Mouse (Mus musculus): ENCODE results near the gene Lrrfip1. TPM values are rescaled to one million over a fixed set of nuclear protein-coding genes. Genes with fewer than 3 reads are reported as not detected.

The Lrrfip1 gene
- polyA plus RNA-seq, 1 experiment from 2014 or later = 26.5 TPM

DNA sequence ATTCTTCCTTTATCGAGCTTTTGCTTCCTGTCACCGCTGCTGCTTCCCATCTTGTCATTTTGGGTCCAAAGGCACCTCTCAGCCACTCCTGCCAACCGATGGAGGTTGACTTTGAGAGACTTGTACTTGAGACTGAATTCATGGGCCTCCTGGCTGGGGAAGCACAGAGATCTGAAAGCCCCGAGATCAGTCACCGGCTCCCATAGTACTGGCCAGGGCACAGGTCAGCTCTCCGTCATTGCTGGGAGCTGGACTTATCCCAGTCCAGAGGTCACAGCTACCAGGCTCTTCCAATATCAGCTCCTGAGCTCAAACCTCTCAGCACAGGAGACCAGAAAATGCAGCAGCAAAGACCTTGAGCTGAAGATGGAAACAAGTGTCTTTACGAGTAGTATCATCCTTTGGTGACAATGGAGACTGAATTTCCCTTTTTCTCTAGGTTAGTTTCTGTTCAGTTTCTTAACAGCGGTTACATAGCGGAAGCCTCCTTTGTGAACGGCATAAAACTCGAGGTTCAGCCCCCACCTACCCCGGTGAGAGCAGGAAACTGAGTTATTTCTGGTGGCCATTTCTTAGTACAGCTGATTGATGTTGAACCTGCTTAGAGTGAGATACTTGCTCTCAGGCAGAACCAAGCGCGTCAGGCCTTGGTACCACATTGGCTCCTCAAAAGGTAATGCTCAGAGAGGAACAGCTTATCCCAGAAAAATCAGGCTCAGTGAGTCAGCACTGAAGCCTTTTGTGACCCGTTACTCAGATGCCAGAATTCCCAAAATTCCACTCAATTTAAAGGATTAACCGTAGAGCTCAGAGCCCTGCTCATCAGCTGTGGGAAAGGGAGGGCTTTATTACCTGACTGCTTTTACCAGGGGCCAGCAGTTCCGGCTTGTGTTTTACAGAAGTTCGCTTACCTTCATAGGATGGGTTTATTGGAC is 59.0 kb downstream of the Lrrfip1 start:
- Histone ChIP-seq H3K27ac (ENCODE audit: low read depth, low read length) (peak overlapping the region; percentile 81), H3K4me1 (replicated peaks; ENCODE audit: control insufficient read depth, insufficient read depth, low read length) (peaks cover 67% of the 10 kb centered on the region), H3K9ac (ENCODE audit: low read depth, low read length) (no peak overlapping the region), H3K27me3 (replicated peaks; ENCODE audit: control insufficient read depth, insufficient read depth, low read length) (no peaks in the 10 kb centered on the region), H3K4me3 (ENCODE audit: low read depth, low read length) (peak overlapping the region; percentile 14), H3K36me3 (ENCODE audit: control insufficient read depth, insufficient read depth, low read length) (no peaks in the 10 kb centered on the region), H3K4me2 (peak overlapping the region; percentile 55), H3K9me3 (ENCODE audit: control insufficient read depth, low read length) (no peaks in the 10 kb centered on the region)
- ATAC-seq (replicated peaks; ENCODE audit: low FRiP score) = no peak
- no peak for DNase-seq (ENCODE audit: low spot score)
- WGBS = 53% methylated on average over 18 of the region's 18 CpGs

DNA sequence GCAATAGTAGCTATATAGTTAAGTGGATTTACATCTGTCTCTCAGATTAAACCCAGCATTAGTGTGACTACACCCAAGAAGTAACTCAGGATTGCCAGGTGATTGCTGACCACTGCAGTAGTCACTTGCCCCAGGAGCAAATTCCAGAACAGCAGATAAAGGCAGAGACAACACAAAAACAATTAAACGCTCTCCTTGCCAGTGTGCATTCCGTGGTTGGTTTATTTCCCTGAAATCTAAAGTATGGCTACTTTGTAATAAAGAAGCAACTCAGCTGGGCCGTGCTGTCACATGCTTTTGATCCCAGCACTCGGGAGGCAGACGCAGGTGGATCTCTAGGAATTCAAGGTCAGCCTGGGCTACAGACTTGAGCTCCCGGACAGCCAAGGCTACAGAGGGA is 59.7 kb downstream of the Lrrfip1 start:
- Histone ChIP-seq H3K27ac (ENCODE audit: low read depth, low read length) (no peak overlapping the region), H3K27me3 (replicated peaks; ENCODE audit: control insufficient read depth, insufficient read depth, low read length) (no peaks in the 10 kb centered on the region), H3K36me3 (ENCODE audit: control insufficient read depth, insufficient read depth, low read length) (no peaks in the 10 kb centered on the region), H3K4me3 (ENCODE audit: low read depth, low read length) (no peak overlapping the region), H3K4me2 (no peak overlapping the region), H3K9ac (ENCODE audit: low read depth, low read length) (no peak overlapping the region), H3K9me3 (ENCODE audit: control insufficient read depth, low read length) (no peaks in the 10 kb centered on the region), H3K4me1 (replicated peaks; ENCODE audit: control insufficient read depth, insufficient read depth, low read length) (peaks cover 65% of the 10 kb centered on the region)
- WGBS = 74% methylated on average over 6 of the region's 6 CpGs
- no peak for ATAC-seq (replicated peaks; ENCODE audit: low FRiP score)
- no peak for DNase-seq (ENCODE audit: low spot score)

DNA sequence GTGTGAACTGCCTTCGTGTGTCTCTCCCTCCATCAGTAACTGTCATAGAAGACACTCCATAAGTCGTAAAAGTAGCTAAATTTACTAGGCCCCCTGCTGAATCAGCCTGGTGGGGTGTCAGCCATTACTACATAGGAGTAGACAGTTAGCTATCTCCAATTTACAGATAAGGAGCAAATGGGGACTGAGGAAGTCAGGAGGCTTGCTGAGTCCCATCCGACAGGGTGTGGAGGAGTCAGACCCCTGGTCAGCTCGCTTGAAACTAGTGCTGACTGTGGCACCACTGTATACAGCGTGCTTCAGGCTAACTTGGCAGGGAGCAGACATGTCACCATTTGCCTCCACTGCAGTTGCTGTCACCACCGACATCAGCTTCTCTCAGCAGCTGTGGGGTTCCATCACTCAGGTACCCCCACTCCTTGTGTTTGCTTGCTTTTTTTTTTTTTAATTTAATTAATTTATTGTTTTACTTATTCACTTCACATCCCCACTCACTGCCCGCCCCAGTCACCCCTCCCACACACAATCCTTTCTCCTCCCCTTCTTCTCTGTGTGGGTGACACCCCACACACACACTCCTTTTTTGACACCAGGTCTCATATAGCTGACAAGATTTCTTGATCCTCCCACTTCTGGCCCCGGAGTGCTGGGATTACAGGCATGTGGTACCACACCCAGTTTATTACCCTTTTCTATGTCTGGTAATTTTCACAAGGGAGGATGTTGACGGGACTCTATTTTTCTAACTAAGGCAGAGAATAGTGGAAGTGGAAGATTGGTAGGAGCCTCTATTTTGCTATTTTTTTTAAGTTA is 61.5 kb downstream of the Lrrfip1 start:
- Histone ChIP-seq H3K9ac (ENCODE audit: low read depth, low read length) (no peak overlapping the region), H3K27ac (ENCODE audit: low read depth, low read length) (no peak overlapping the region), H3K36me3 (ENCODE audit: control insufficient read depth, insufficient read depth, low read length) (no peaks in the 10 kb centered on the region), H3K27me3 (replicated peaks; ENCODE audit: control insufficient read depth, insufficient read depth, low read length) (no peaks in the 10 kb centered on the region), H3K4me1 (replicated peaks; ENCODE audit: control insufficient read depth, insufficient read depth, low read length) (peaks cover 58% of the 10 kb centered on the region), H3K4me2 (no peak overlapping the region), H3K4me3 (ENCODE audit: low read depth, low read length) (no peak overlapping the region), H3K9me3 (ENCODE audit: control insufficient read depth, low read length) (no peaks in the 10 kb centered on the region)
- ATAC-seq (replicated peaks; ENCODE audit: low FRiP score) (no peak), DNase-seq (ENCODE audit: low spot score) (no peak)
- WGBS = 53% methylated on average over 9 of the region's 9 CpGs

GRCm38 (mm10) chr1:91061105-91061504 is 62.6 kb downstream of the Lrrfip1 start:
- Histone ChIP-seq H3K9me3 (ENCODE audit: control insufficient read depth, low read length) (no peaks in the 10 kb centered on the region), H3K27me3 (replicated peaks; ENCODE audit: control insufficient read depth, insufficient read depth, low read length) (no peaks in the 10 kb centered on the region), H3K4me2 (no peak overlapping the region), H3K4me3 (ENCODE audit: low read depth, low read length) (no peak overlapping the region), H3K9ac (ENCODE audit: low read depth, low read length) (no peak overlapping the region), H3K36me3 (ENCODE audit: control insufficient read depth, insufficient read depth, low read length) (no peaks in the 10 kb centered on the region), H3K4me1 (replicated peaks; ENCODE audit: control insufficient read depth, insufficient read depth, low read length) (peaks cover 50% of the 10 kb centered on the region), H3K27ac (ENCODE audit: low read depth, low read length) (no peak overlapping the region)
- 66% methylated on average over 4 of the region's 4 CpGs for WGBS
- ATAC-seq (replicated peaks; ENCODE audit: low FRiP score) (no peak), DNase-seq (ENCODE audit: low spot score) (no peak)

- Histone ChIP-seq H3K27me3 (replicated peaks; ENCODE audit: control insufficient read depth, insufficient read depth, low read length) (no peaks in the 10 kb centered on the region), H3K36me3 (ENCODE audit: control insufficient read depth, insufficient read depth, low read length) (no peaks in the 10 kb centered on the region), H3K4me3 (ENCODE audit: low read depth, low read length) (no peak overlapping the region), H3K9ac (ENCODE audit: low read depth, low read length) (no peak overlapping the region), H3K9me3 (ENCODE audit: control insufficient read depth, low read length) (no peaks in the 10 kb centered on the region), H3K27ac (ENCODE audit: low read depth, low read length) (no peak overlapping the region), H3K4me2 (no peak overlapping the region), H3K4me1 (replicated peaks; ENCODE audit: control insufficient read depth, insufficient read depth, low read length) (peaks cover 42% of the 10 kb centered on the region)
- DNase-seq (ENCODE audit: low spot score) (no peak), ATAC-seq (replicated peaks; ENCODE audit: low FRiP score) (no peak)
- WGBS = 35% methylated on average over 5 of the region's 5 CpGs
Measured at GRCm38 (mm10) chr1:91062363-91062762, 63.8 kb downstream of the Lrrfip1 start.

DNA sequence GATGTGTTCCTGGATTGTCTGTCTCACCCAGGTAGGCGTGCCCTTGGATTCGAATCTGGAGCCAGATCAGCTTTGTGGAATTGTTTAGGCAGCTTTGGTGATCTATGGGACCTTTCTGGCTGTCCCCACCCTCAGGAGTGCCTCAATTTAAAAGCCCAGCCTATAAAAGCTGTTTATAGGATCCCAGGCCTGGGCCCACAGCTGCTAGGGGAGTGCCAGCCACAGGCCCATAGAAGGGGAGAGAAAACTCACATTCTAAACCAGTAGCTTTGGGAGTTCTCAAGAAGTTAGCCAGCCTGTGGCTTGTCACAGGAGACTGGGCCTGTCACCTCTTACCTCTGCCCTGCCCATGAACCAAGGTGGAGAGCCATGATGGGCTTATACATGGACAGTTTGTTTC is 65.5 kb downstream of the Lrrfip1 start:
- Histone ChIP-seq H3K27ac (ENCODE audit: low read depth, low read length) (no peak overlapping the region), H3K4me1 (replicated peaks; ENCODE audit: control insufficient read depth, insufficient read depth, low read length) (peaks cover 31% of the 10 kb centered on the region), H3K4me2 (no peak overlapping the region), H3K9ac (ENCODE audit: low read depth, low read length) (no peak overlapping the region), H3K9me3 (ENCODE audit: control insufficient read depth, low read length) (no peaks in the 10 kb centered on the region), H3K4me3 (ENCODE audit: low read depth, low read length) (no peak overlapping the region), H3K36me3 (ENCODE audit: control insufficient read depth, insufficient read depth, low read length) (no peaks in the 10 kb centered on the region), H3K27me3 (replicated peaks; ENCODE audit: control insufficient read depth, insufficient read depth, low read length) (no peaks in the 10 kb centered on the region)
- no peak for DNase-seq (ENCODE audit: low spot score)
- no peak for ATAC-seq (replicated peaks; ENCODE audit: low FRiP score)
- 89% methylated on average over 2 of the region's 2 CpGs for WGBS

DNA sequence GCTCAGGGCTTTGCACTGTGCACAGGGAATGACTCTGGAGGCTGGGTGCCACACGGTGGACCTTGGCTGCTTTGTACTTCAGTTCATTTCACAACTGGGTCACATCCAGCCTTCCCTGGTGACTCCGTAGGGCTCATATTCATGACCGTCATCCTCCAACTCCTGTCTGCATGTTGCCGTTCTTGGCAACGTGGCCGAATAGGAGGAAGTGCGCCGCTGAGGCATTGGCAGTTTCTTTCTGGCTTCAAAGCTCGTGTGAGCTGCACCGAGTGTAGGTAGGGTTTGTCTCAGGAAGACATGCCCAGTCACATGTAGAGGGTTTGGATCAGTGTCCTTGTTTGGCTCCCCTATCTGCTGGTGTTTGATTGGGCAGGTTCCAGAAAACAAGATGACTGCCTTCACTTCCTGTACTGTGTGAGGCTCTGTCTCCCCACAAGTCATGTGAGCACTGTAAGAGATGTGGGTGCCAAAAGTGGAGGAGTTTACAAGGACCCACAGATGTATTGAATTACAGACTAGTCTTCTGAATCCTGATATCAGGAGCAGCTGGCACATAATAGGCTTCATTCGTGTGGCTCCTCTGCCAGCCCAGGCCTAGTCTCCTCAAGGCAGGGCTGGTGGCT is 66.5 kb downstream of the Lrrfip1 start:
- Histone ChIP-seq H3K27ac (ENCODE audit: low read depth, low read length) (no peak overlapping the region), H3K9me3 (ENCODE audit: control insufficient read depth, low read length) (no peaks in the 10 kb centered on the region), H3K4me2 (no peak overlapping the region), H3K4me3 (ENCODE audit: low read depth, low read length) (no peak overlapping the region), H3K4me1 (replicated peaks; ENCODE audit: control insufficient read depth, insufficient read depth, low read length) (peaks cover 31% of the 10 kb centered on the region), H3K27me3 (replicated peaks; ENCODE audit: control insufficient read depth, insufficient read depth, low read length) (no peaks in the 10 kb centered on the region), H3K36me3 (ENCODE audit: control insufficient read depth, insufficient read depth, low read length) (no peaks in the 10 kb centered on the region), H3K9ac (ENCODE audit: low read depth, low read length) (no peak overlapping the region)
- WGBS = 79% methylated on average over 11 of the region's 11 CpGs
- DNase-seq (ENCODE audit: low spot score) (no peak), ATAC-seq (replicated peaks; ENCODE audit: low FRiP score) (no peak)

- no peak for ATAC-seq (replicated peaks; ENCODE audit: low FRiP score)
- WGBS = 66% methylated on average over 6 of the region's 6 CpGs
Measured at GRCm38 (mm10) chr1:91066061-91066460, 67.5 kb downstream of the Lrrfip1 start.

More at GRCm38 (mm10) chr1:91066061-91066460, 67.5 kb downstream of the Lrrfip1 start:
- Histone ChIP-seq H3K4me1 (replicated peaks; ENCODE audit: control insufficient read depth, insufficient read depth, low read length) (peaks cover 28% of the 10 kb centered on the region), H3K4me2 (no peak overlapping the region), H3K9ac (ENCODE audit: low read depth, low read length) (no peak overlapping the region), H3K27ac (ENCODE audit: low read depth, low read length) (no peak overlapping the region), H3K9me3 (ENCODE audit: control insufficient read depth, low read length) (no peaks in the 10 kb centered on the region), H3K27me3 (replicated peaks; ENCODE audit: control insufficient read depth, insufficient read depth, low read length) (no peaks in the 10 kb centered on the region), H3K36me3 (ENCODE audit: control insufficient read depth, insufficient read depth, low read length) (no peaks in the 10 kb centered on the region), H3K4me3 (ENCODE audit: low read depth, low read length) (no peak overlapping the region)
- no peak for DNase-seq (ENCODE audit: low spot score)
